Mouse (Mus musculus) CH12.LX (cell line): ENCODE results near the gene Il11ra1. TPM values are rescaled to one million over a fixed set of nuclear protein-coding genes. Genes with fewer than 3 reads are reported as not detected.
A peak's percentile ranks its signal among the peaks of the same experiment; 100 is the strongest.

Source experiments
- DNase-seq: peaks from one replicate; pipeline ENCODE4 v3.0.0-alpha.2; 2013; ENCODE audit errors: extremely low read depth
- H3K27ac ChIP-seq: 2 replicates; pipeline ENCODE4 v1.5.1; 2012; ENCODE audit warnings: low read depth, mild to moderate bottlenecking, control low read depth, moderate library complexity; ENCODE audit not compliant: insufficient read depth
- H3K27me3 ChIP-seq: replicated peaks from 2 replicates; pipeline ENCODE3; 2012; ENCODE audit warnings: inconsistent platforms
- H3K36me3 ChIP-seq, 2 experiments: replicated peaks in 1 of 2; 2 replicates each; pipeline versions ENCODE3 to v1.6.1; 2012; ENCODE audit warnings: inconsistent platforms in 1 of 2, low read length in 1 of 2, mild to moderate bottlenecking in 1 of 2, mixed read lengths in 1 of 2, moderate library complexity in 1 of 2; ENCODE audit not compliant: control insufficient read depth in 1 of 2, insufficient read depth in 1 of 2
- H3K4me1 ChIP-seq, 2 experiments: 2 replicates each; pipeline ENCODE4 v1.6.1; 2012; ENCODE audit warnings: inconsistent platforms in 1 of 2, moderate library complexity in 1 of 2; ENCODE audit not compliant: insufficient read depth in 2 of 2, control insufficient read depth in 1 of 2
- H3K4me2 ChIP-seq: 2 replicates; pipeline ENCODE4 v1.6.1; 2012; ENCODE audit warnings: low read depth, mild to moderate bottlenecking, control low read depth; ENCODE audit not compliant: poor library complexity, insufficient read depth, severe bottlenecking
- H3K4me3 ChIP-seq, 3 experiments: fragments of 150-350 bp in 1 of 3; sonication (generic) in 1 of 3; replicated peaks in 1 of 3; 2 replicates each; pipeline versions ENCODE3 to v1.5.1; 2011 to 2012; ENCODE audit warnings: low read depth in 2 of 3, low read length in 2 of 3, mild to moderate bottlenecking in 2 of 3, moderate library complexity in 2 of 3, control low read depth in 1 of 3, improper control_type of control experiment in 1 of 3, inconsistent platforms in 1 of 3, mixed read lengths in 1 of 3; ENCODE audit not compliant: poor library complexity in 1 of 3
- H3K79me2 ChIP-seq: replicated peaks from 2 replicates; pipeline ENCODE4 v1.6.1; 2012; ENCODE audit warnings: mild to moderate bottlenecking, moderate library complexity; ENCODE audit not compliant: control insufficient read depth, poor library complexity, insufficient read depth, severe bottlenecking; ENCODE audit errors: extremely low read depth
- H3K9ac ChIP-seq: 2 replicates; pipeline ENCODE4 v1.6.1; 2012; ENCODE audit warnings: low read depth, mild to moderate bottlenecking, control low read depth, moderate library complexity; ENCODE audit not compliant: insufficient read depth
- H3K9me3 ChIP-seq: replicated peaks from 2 replicates; pipeline ENCODE3; 2012; ENCODE audit warnings: low read length, inconsistent platforms, mixed read lengths
- BHLHE40 ChIP-seq: IDR thresholded peaks from 2 replicates; pipeline ENCODE4 v1.6.1; 2011; ENCODE audit warnings: mild to moderate bottlenecking, low read depth, low read length, improper control_type of control experiment
- CHD1 ChIP-seq: IDR thresholded peaks from 2 replicates; pipeline ENCODE4 v1.6.1; 2012; ENCODE audit warnings: low read depth, low read length, improper control_type of control experiment, inconsistent platforms
- CHD2 ChIP-seq: IDR thresholded peaks from 2 replicates; pipeline ENCODE4 v1.6.1; 2011; ENCODE audit warnings: low read length, improper control_type of control experiment
- CTCF ChIP-seq, 2 experiments: IDR thresholded peaks in 1 of 2; conservative IDR thresholded peaks in 1 of 2; 2 replicates each; pipeline ENCODE4 v1.5.1; 2011 to 2012; ENCODE audit warnings: low read depth in 2 of 2, low read length in 2 of 2, improper control_type of control experiment in 1 of 2, inconsistent platforms in 1 of 2, mild to moderate bottlenecking in 1 of 2, moderate library complexity in 1 of 2
- E2F4 ChIP-seq: IDR thresholded peaks from 2 replicates; pipeline ENCODE4 v1.6.1; 2011; ENCODE audit warnings: low read depth, low read length, improper control_type of control experiment; ENCODE audit not compliant: insufficient replicate concordance
- ELF1 ChIP-seq: IDR thresholded peaks from 2 replicates; pipeline ENCODE4 v1.6.1; 2014; ENCODE audit warnings: low read depth, mild to moderate bottlenecking, inconsistent platforms, low read length, improper control_type of control experiment
- EP300 ChIP-seq: IDR thresholded peaks from 2 replicates; pipeline ENCODE4 v1.6.1; 2011; ENCODE audit warnings: low read length, improper control_type of control experiment
- ETS1 ChIP-seq: conservative IDR thresholded peaks from 2 replicates; pipeline ENCODE4 v1.6.1; 2012; ENCODE audit warnings: low read depth, mild to moderate bottlenecking, inconsistent platforms, low read length, improper control_type of control experiment, moderate library complexity
- GABPA ChIP-seq: IDR thresholded peaks from 2 replicates; pipeline ENCODE4 v1.6.1; 2012; ENCODE audit warnings: low read depth, low read length, improper control_type of control experiment, inconsistent platforms; ENCODE audit not compliant: insufficient replicate concordance
- HCFC1 ChIP-seq: IDR thresholded peaks from 2 replicates; pipeline ENCODE4 v1.6.1; 2012; ENCODE audit warnings: low read depth, mild to moderate bottlenecking, inconsistent platforms, low read length, improper control_type of control experiment
- IRF4 ChIP-seq: IDR thresholded peaks from 2 replicates; pipeline ENCODE4 v1.6.1; 2014; ENCODE audit warnings: low read depth, mild to moderate bottlenecking, inconsistent platforms, low read length, improper control_type of control experiment
- JUN ChIP-seq: IDR thresholded peaks from 2 replicates; pipeline ENCODE4 v1.6.1; 2011; ENCODE audit warnings: low read depth, mild to moderate bottlenecking, low read length, improper control_type of control experiment, moderate library complexity; ENCODE audit not compliant: insufficient read depth
- JUND ChIP-seq: conservative IDR thresholded peaks from 2 replicates; pipeline ENCODE4 v1.6.1; 2011; ENCODE audit warnings: low read depth, low read length, improper control_type of control experiment
- KAT2A ChIP-seq: IDR thresholded peaks from 2 replicates; pipeline ENCODE4 v1.6.1; 2012; ENCODE audit warnings: low read length, improper control_type of control experiment, inconsistent platforms; ENCODE audit not compliant: insufficient replicate concordance
- MAFK ChIP-seq: IDR thresholded peaks from 2 replicates; pipeline ENCODE4 v1.6.1; 2011; ENCODE audit warnings: low read length, improper control_type of control experiment; ENCODE audit not compliant: insufficient replicate concordance
- MAX ChIP-seq: IDR thresholded peaks from 2 replicates; pipeline ENCODE4 v1.6.1; 2011; ENCODE audit warnings: low read length, improper control_type of control experiment
- MAZ ChIP-seq: IDR thresholded peaks from 2 replicates; pipeline ENCODE4 v1.6.1; 2012; ENCODE audit warnings: low read depth, mild to moderate bottlenecking, inconsistent platforms, low read length, improper control_type of control experiment, moderate library complexity
- MEF2A ChIP-seq: IDR thresholded peaks from 2 replicates; pipeline ENCODE4 v1.6.1; 2014; ENCODE audit warnings: low read depth, mild to moderate bottlenecking, inconsistent platforms, low read length, improper control_type of control experiment, borderline replicate concordance
- MXI1 ChIP-seq: IDR thresholded peaks from 2 replicates; pipeline ENCODE4 v1.6.1; 2011; ENCODE audit warnings: mild to moderate bottlenecking, low read depth, low read length, improper control_type of control experiment
- MYC ChIP-seq: IDR thresholded peaks from 2 replicates; pipeline ENCODE4 v1.6.1; 2011; ENCODE audit warnings: low read depth, mild to moderate bottlenecking, improper control_type of control experiment, low read length
- NELFE ChIP-seq: IDR thresholded peaks from 2 replicates; pipeline ENCODE4 v1.6.1; 2011; ENCODE audit warnings: low read depth, low read length, improper control_type of control experiment
- NRF1 ChIP-seq: IDR thresholded peaks from 2 replicates; pipeline ENCODE4 v1.6.1; 2014; ENCODE audit warnings: low read depth, mild to moderate bottlenecking, inconsistent platforms, low read length, improper control_type of control experiment, moderate library complexity
- PAX5 ChIP-seq: IDR thresholded peaks from 2 replicates; pipeline ENCODE4 v1.6.1; 2012; ENCODE audit warnings: low read length, inconsistent platforms, mixed read lengths
- POLR2A ChIP-seq: IDR thresholded peaks from 2 replicates; pipeline ENCODE4 v1.6.1; 2011; ENCODE audit warnings: low read depth, mild to moderate bottlenecking, improper control_type of control experiment, low read length
- POLR2AphosphoS2 ChIP-seq: IDR thresholded peaks from 2 replicates; pipeline ENCODE4 v1.6.1; 2011; ENCODE audit warnings: low read depth, low read length, improper control_type of control experiment
- RAD21 ChIP-seq: IDR thresholded peaks from 2 replicates; pipeline ENCODE4 v1.6.1; 2011; ENCODE audit warnings: low read depth, mild to moderate bottlenecking, low read length, improper control_type of control experiment, moderate library complexity
- RCOR1 ChIP-seq: conservative IDR thresholded peaks from 2 replicates; pipeline ENCODE4 v1.6.1; 2012; ENCODE audit warnings: low read depth, mild to moderate bottlenecking, inconsistent platforms, low read length, improper control_type of control experiment
- SIN3A ChIP-seq: IDR thresholded peaks from 2 replicates; pipeline ENCODE4 v1.6.1; 2012; ENCODE audit warnings: low read length, improper control_type of control experiment, inconsistent platforms
- SMC3 ChIP-seq: IDR thresholded peaks from 2 replicates; pipeline ENCODE4 v1.6.1; 2011; ENCODE audit warnings: low read depth, low read length, improper control_type of control experiment
- TBP ChIP-seq: conservative IDR thresholded peaks from 2 replicates; pipeline ENCODE4 v1.6.1; 2011; ENCODE audit warnings: low read depth, low read length, improper control_type of control experiment
- TCF12 ChIP-seq: IDR thresholded peaks from 2 replicates; pipeline ENCODE4 v1.6.1; 2014; ENCODE audit warnings: low read depth, mild to moderate bottlenecking, inconsistent platforms, low read length, improper control_type of control experiment
- UBTF ChIP-seq: IDR thresholded peaks from 2 replicates; pipeline ENCODE4 v1.6.1; 2012; ENCODE audit warnings: low read depth, mild to moderate bottlenecking, inconsistent platforms, low read length, improper control_type of control experiment, moderate library complexity
- USF1 ChIP-seq: IDR thresholded peaks from 2 replicates; pipeline ENCODE4 v1.6.1; 2014; ENCODE audit warnings: low read depth, mild to moderate bottlenecking, inconsistent platforms, low read length, improper control_type of control experiment
- USF2 ChIP-seq: conservative IDR thresholded peaks from 2 replicates; pipeline ENCODE4 v1.6.1; 2011; ENCODE audit warnings: low read depth, low read length, improper control_type of control experiment
- ZC3H11A ChIP-seq: IDR thresholded peaks from 2 replicates; pipeline ENCODE4 v1.6.1; 2012; ENCODE audit warnings: low read depth, mild to moderate bottlenecking, inconsistent platforms, low read length, improper control_type of control experiment
- ZKSCAN1 ChIP-seq: IDR thresholded peaks from 2 replicates; pipeline ENCODE4 v1.6.1; 2012; ENCODE audit warnings: low read depth, inconsistent platforms, low read length, improper control_type of control experiment, borderline replicate concordance
- ZMIZ1 ChIP-seq: IDR thresholded peaks from 2 replicates; pipeline ENCODE4 v1.6.1; 2012; ENCODE audit warnings: low read depth, mild to moderate bottlenecking, inconsistent platforms, low read length, improper control_type of control experiment
- ZNF384 ChIP-seq: IDR thresholded peaks from 2 replicates; pipeline ENCODE4 v1.6.1; 2012; ENCODE audit warnings: low read depth, low read length, improper control_type of control experiment, inconsistent platforms
- dilution Hi-C: fragments of 300-500 bp; cut with MboI; formaldehyde crosslinking; loops from 2 replicates; pipeline ENCODE4 v1.14.3; 2020; ENCODE audit warnings: low sequenced_read_pairs; ENCODE audit not compliant: extremely low pct_unique_long_range_greater_than_20kb, extremely low pct_ligation_motif_present
- in situ Hi-C: fragments of 300-500 bp; cut with MboI; formaldehyde crosslinking; loops from 3 replicates; pipeline ENCODE4 v1.14.3; 2019; ENCODE audit warnings: low sequenced_read_pairs, low pct_ligation_motif_present, low pct_unique_long_range_greater_than_20kb, mixed read lengths
- polyA plus RNA-seq: library from polyadenylated mRNA; unstranded; fragments of >175 nt; gene quantifications from 2 replicates; pipeline ENCODE4 v1.2.1, GENCODE M21; 2012; ENCODE audit warnings: low read depth; ENCODE audit not compliant: insufficient read length
- total RNA-seq, 2 experiments: library from RNA; depleted of rRNA; stranded (reverse); fragments of 300-350 nt in 1 of 2; fragments of >200 nt in 1 of 2; gene quantifications; 2 replicates each; pipeline ENCODE4 v1.2.3; 2012 to 2014

Gene Il11ra1
- total and polyA plus RNA-seq, 3 experiments = 1.3 to 4.8 (median 4.2) TPM

DNA sequence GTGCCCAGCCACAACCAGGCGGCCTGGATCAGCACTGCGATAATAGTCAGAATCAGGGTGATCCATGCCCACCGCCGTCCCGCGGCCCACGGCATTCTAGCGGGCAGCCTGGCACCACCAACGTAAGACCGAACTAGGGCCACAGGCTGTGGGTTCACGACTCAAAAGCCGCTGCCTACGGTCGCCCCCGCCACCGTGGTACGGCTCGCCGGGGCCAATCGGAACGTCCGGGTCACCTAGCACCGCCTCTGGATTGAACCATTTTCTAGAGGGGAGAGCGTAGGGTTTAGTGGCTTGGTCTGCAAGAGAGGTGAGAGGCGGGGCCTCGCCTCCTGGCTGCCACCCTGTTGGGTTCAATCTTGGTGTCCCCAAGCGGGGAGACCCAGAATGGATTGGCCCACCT is 41.4 kb downstream of the Il11ra1 start:
- H3K36me3 ChIP-seq = peaks cover 13 to 19% of the 10 kb centered on the region in 2 experiments
- H3K4me3 ChIP-seq = peak overlapping the region; percentile 63 to 89 (median 87)
- in situ Hi-C loops (no loop called here), dilution Hi-C loops (no loop called here)
- peak overlapping the region; percentile 62 for H3K4me2 ChIP-seq
- peak overlapping the region; percentile 47 for H3K9ac ChIP-seq
- H3K27me3 ChIP-seq = peaks cover 28% of the 10 kb centered on the region
- peak overlapping the region; percentile 46 for H3K27ac ChIP-seq
- H3K9me3 ChIP-seq = peaks cover 11% of the 10 kb centered on the region
- peak; percentile 97 for DNase-seq
- peaks cover 8 to 15% of the 10 kb centered on the region in 2 experiments; a peak in 3 of 4 replicates for H3K4me1 ChIP-seq
- H3K79me2 ChIP-seq = 0 out of 2 replicates have a peak, but pooled peaks cover 8% of the 10 kb centered on the region
- TF ChIP-seq BHLHE40 (no peak), CHD1 (peak; percentile 98), NRF1 (no peak), MAZ (peak; percentile 77; the same call in 1 of the 2 replicates), RCOR1 (no peak), MXI1 (no peak), HCFC1 (peak; percentile 64), ZKSCAN1 (no peak), GABPA (no peak), MAFK (no peak), JUND (no peak), POLR2AphosphoS2 (peak; percentile 76; the same call in 1 of the 2 replicates), ZC3H11A (no peak), PAX5 (no peak), SMC3 (no peak), ZNF384 (no peak), E2F4 (no peak), ELF1 (peak; percentile 54), EP300 (no peak), JUN (no peak), SIN3A (peak; percentile 37; the same call in 1 of the 2 replicates), IRF4 (no peak), NELFE (peak; percentile 89), POLR2A (peak; percentile 96), MEF2A (no peak), TBP (peak; percentile 83), MYC (no peak), TCF12 (peak; percentile 73), MAX (no peak), RAD21 (no peak), USF1 (no peak), ZMIZ1 (peak; percentile 59; the same call in 1 of the 2 replicates), ETS1 (no peak), CTCF (conservative IDR thresholded peaks at IDR 0.05 in 1 of 2, IDR thresholded peaks at IDR 0.05 in 1 of 2; ENCODE audit: low read depth in 2 of 2, low read length in 2 of 2) (no peak), USF2 (no peak), CHD2 (no peak; the same call in 1 of the 2 replicates), UBTF (no peak), KAT2A (no peak)
- TF ChIP-seq, all 38 proteins: peak for 11
